Mouse (Mus musculus) embryonic facial prominence, embryonic 15.5 days (tissue): ENCODE data around the gene Pank3. TPM values are rescaled to one million over a fixed set of nuclear protein-coding genes. Genes with fewer than 3 reads are reported as not detected.
"Not testable (repeated sequence)": the region's sequence is repeated elsewhere in the genome, so short reads cannot be mapped to it uniquely, and the experiment has no call there.

Source experiments
- ATAC-seq: fragments of 200-750 bp; cut with Nextera tagmentation; 2 replicates; pipeline ENCODE4 v1.8.0; 2017; ENCODE audit warnings: low read depth, moderate TSS enrichment; ENCODE audit not compliant: insufficient number of reproducible peaks, low FRiP score, low TSS enrichment
- H3K27ac ChIP-seq: fragments of 300-500 bp; sonication (generic); replicated peaks from 2 replicates; pipeline ENCODE4 v1.5.1; 2015; ENCODE audit warnings: mild to moderate bottlenecking, inconsistent platforms
- H3K27me3 ChIP-seq: fragments of 300-500 bp; sonication (generic); 2 replicates; pipeline ENCODE4 v1.6.1; 2015; ENCODE audit warnings: inconsistent platforms
- H3K36me3 ChIP-seq: fragments of 300-500 bp; sonication (generic); 2 replicates; pipeline ENCODE4 v1.6.1; 2015; ENCODE audit warnings: mild to moderate bottlenecking, inconsistent platforms
- H3K4me1 ChIP-seq: fragments of 300-500 bp; sonication (generic); 2 replicates; pipeline ENCODE4 v1.6.1; 2015; ENCODE audit warnings: inconsistent platforms
- H3K4me2 ChIP-seq: fragments of 300-500 bp; sonication (generic); replicated peaks from 2 replicates; pipeline ENCODE4 v1.6.1; 2015; ENCODE audit warnings: mild to moderate bottlenecking, inconsistent platforms
- H3K4me3 ChIP-seq: fragments of 300-500 bp; sonication (generic); replicated peaks from 2 replicates; pipeline ENCODE4 v1.5.1; 2015; ENCODE audit warnings: mild to moderate bottlenecking, inconsistent platforms
- H3K9ac ChIP-seq: fragments of 300-500 bp; sonication (generic); 2 replicates; pipeline ENCODE4 v1.6.1; 2015; ENCODE audit warnings: inconsistent platforms
- H3K9me3 ChIP-seq: fragments of 300-500 bp; sonication (generic); replicated peaks from 2 replicates; pipeline ENCODE4 v1.6.1; 2016; ENCODE audit warnings: inconsistent platforms
- WGBS: fragments of 180-500 bp; shearing (Covaris S2); methylation state at CpG from one replicate; pipeline ENCODE4 v1.1.7; 2015; 5-methylcytosine and 5-hydroxymethylcytosine counted together
- polyA plus RNA-seq: library from polyadenylated mRNA; unstranded; fragments of >200 nt; fragmentation: Nextera tagmentation; extraction: Ambion mirVana; gene quantifications from 2 replicates; pipeline ENCODE4 v1.2.1, GENCODE M21; 2015

The Pank3 gene
- polyA plus RNA-seq, 1 experiment from 2014 or later: 13.1 TPM

GRCm38 (mm10) chr11:35780336-35780735, 11.1 kb downstream of the Pank3 start:
- H3K4me2 ChIP-seq: no peak overlapping the region
- no peak for ATAC-seq
- H3K9ac ChIP-seq: no peak overlapping the region
- WGBS: 75% methylated on average over 3 of the region's 3 CpGs
- H3K27me3 ChIP-seq: no peaks in the 10 kb centered on the region
- no peak overlapping the region for H3K27ac ChIP-seq
- H3K4me1 ChIP-seq: no peaks in the 10 kb centered on the region
- no peak overlapping the region for H3K4me3 ChIP-seq
- H3K9me3 ChIP-seq: no peaks in the 10 kb centered on the region
- H3K36me3 ChIP-seq: peaks cover 75% of the 10 kb centered on the region

- Histone ChIP-seq H3K27ac (no peak overlapping the region), H3K4me2 (no peak overlapping the region), H3K9me3 (no peaks in the 10 kb centered on the region), H3K36me3 (peaks cover 70% of the 10 kb centered on the region), H3K27me3 (no peaks in the 10 kb centered on the region), H3K4me1 (no peaks in the 10 kb centered on the region), H3K4me3 (no peak overlapping the region), H3K9ac (no peak overlapping the region)
- WGBS: 99% methylated on average over 3 of the region's 3 CpGs
- ATAC-seq: no peak
Observed at GRCm38 (mm10) chr11:35782444-35782843, 13.2 kb downstream of the Pank3 start.

DNA sequence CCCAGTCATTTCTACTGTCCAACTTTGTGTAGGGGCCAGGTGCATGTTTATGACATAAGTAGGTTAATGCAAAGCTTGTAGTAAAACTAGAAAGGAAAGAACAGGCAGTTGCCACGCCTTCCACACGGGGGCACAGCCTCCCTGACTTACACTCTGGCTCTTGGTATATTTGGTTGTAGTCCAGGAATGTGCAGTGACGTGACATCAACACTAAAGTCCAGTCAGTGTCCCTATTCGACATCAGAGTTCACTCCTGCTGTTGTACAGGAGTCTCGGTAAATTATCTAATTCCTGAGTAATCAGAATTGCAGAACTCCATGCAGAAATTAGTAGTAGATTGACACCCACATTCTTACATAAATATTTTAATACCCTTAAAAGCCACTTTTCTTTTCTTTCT, 13.8 kb downstream of the Pank3 start:
- ATAC-seq: no peak
- Histone ChIP-seq H3K4me1 (no peaks in the 10 kb centered on the region), H3K4me2 (no peak overlapping the region), H3K27ac (no peak overlapping the region), H3K9ac (no peak overlapping the region), H3K27me3 (no peaks in the 10 kb centered on the region), H3K9me3 (no peaks in the 10 kb centered on the region), H3K36me3 (peaks cover 64% of the 10 kb centered on the region), H3K4me3 (no peak overlapping the region)
- WGBS: 94% methylated on average over 5 of the region's 5 CpGs

DNA sequence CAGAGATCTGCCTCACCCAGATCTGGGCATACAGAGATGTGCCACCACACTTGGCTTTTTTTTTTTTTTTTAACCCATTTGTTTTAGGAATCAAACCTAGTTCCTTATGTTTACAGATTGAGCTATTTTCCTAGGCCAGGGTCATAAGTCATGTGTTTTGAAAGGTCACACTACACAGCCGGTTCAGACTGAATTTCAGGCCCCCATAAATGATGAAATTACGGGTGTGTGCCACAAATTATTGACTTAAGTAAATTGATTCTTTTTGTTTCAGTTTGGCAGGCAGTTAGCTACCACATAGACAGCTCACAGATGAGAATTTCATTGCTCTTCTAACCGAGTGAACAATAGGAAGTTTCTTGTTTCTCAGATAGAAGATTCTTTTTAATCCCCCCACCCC, 14.7 kb downstream of the Pank3 start:
- Histone ChIP-seq H3K4me3 (no peak overlapping the region), H3K27ac (no peak overlapping the region), H3K9me3 (no peaks in the 10 kb centered on the region), H3K36me3 (peaks cover 55% of the 10 kb centered on the region), H3K27me3 (no peaks in the 10 kb centered on the region), H3K4me1 (no peaks in the 10 kb centered on the region), H3K9ac (no peak overlapping the region), H3K4me2 (no peak overlapping the region)
- 88% methylated on average over 3 of the region's 3 CpGs for WGBS
- no peak for ATAC-seq

GRCm38 (mm10) chr11:35784537-35784936, 15.3 kb downstream of the Pank3 start:
- no peak overlapping the region for H3K27ac ChIP-seq
- no peak overlapping the region for H3K9ac ChIP-seq
- no peaks in the 10 kb centered on the region for H3K4me1 ChIP-seq
- ATAC-seq: no peak
- no peaks in the 10 kb centered on the region for H3K9me3 ChIP-seq
- WGBS: 100% methylated on average over 4 of the region's 4 CpGs
- H3K36me3 ChIP-seq: peaks cover 55% of the 10 kb centered on the region
- no peaks in the 10 kb centered on the region for H3K27me3 ChIP-seq
- H3K4me3 ChIP-seq: no peak overlapping the region
- H3K4me2 ChIP-seq: no peak overlapping the region

GRCm38 (mm10) chr11:35788443-35788842, 19.2 kb downstream of the Pank3 start:
- H3K4me3 ChIP-seq: no peak overlapping the region
- H3K36me3 ChIP-seq: peaks cover 47% of the 10 kb centered on the region
- no peaks in the 10 kb centered on the region for H3K27me3 ChIP-seq
- H3K9me3 ChIP-seq: no peaks in the 10 kb centered on the region
- H3K9ac ChIP-seq: no peak overlapping the region
- no peak overlapping the region for H3K27ac ChIP-seq
- WGBS: 66% methylated on average over 2 of the region's 2 CpGs
- no peaks in the 10 kb centered on the region for H3K4me1 ChIP-seq
- ATAC-seq: no peak
- H3K4me2 ChIP-seq: no peak overlapping the region

DNA sequence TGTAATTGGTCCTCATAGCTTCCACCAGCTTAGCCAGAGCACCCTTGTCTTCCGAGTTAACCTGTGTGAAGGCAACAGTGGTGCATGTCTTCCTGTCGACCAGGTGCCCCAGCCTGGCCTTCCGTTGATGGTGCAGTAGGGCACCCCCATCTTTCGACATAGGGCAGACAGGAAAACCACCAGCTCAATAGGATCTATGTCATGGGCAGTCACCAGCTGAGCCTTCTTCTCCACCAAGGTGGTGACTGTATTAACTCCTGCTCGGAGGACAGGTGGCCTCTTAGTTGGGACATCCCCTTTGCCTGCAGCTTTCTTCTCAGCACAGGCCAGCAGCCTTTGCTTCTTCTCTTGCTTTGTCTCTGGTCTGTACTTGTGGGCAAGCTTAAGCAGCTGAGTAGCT, 23.5 kb downstream of the Pank3 start:
- not testable (repeated sequence) for ATAC-seq, H3K4me2 ChIP-seq, H3K4me1 ChIP-seq, H3K9ac ChIP-seq, H3K27ac ChIP-seq, H3K4me3 ChIP-seq, H3K9me3 ChIP-seq
- H3K27me3 ChIP-seq: peaks cover 27% of the 10 kb centered on the region
- WGBS: 87% methylated on average over 5 of the region's 5 CpGs
- H3K36me3 ChIP-seq: peaks cover 19% of the 10 kb centered on the region

DNA sequence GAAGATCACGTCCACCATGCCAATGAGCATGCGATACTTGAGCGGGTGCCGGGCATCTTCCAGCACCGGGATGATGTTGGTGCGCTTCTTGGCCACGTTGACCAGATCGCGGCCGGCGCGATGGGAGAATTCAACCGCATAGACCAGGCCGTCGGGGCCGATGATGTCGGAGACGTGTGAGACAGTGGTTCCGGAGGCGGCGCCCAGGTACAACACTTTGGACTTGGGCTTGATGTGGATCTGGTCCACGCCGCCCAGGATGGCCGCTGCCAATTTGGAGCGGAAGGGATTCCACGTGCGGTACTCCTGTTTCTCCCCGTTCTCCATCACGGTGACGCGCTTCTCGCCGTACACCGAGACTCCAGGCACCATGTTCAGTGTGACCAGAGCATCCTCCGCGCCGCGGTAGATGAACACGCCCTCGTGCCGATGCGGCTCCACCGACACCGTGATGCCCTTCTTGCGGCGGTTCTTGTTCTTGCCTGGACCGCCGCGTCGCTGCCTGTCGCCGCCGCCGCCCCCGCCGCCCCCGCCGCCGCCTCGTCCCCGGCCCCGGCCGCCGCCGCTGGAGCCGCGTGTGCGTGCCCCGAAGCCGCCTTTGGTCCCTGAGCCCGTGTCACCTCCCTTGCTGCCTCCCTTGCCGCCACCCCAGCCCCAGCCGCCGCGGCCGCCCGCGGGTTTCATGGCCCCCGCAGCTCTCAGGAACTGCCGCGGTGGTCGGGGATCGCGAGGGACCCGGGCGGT, 28.6 kb downstream of the Pank3 start:
- H3K27ac ChIP-seq: no peak overlapping the region
- H3K27me3 ChIP-seq: peaks cover 47% of the 10 kb centered on the region
- 5% methylated on average over 80 of the region's 86 CpGs for WGBS
- peak overlapping the region; percentile 40 for H3K4me3 ChIP-seq
- no peaks in the 10 kb centered on the region for H3K9me3 ChIP-seq
- H3K4me1 ChIP-seq: peaks cover 12% of the 10 kb centered on the region
- ATAC-seq: no peak
- no peaks in the 10 kb centered on the region for H3K36me3 ChIP-seq
- no peak overlapping the region for H3K9ac ChIP-seq
- H3K4me2 ChIP-seq: peak overlapping the region; percentile 65

GRCm38 (mm10) chr11:35798495-35798820, 29.2 kb downstream of the Pank3 start:
- H3K9me3 ChIP-seq: no peaks in the 10 kb centered on the region
- WGBS: 2% methylated on average over 23 of the region's 23 CpGs
- peak overlapping the region; percentile 40 for H3K4me3 ChIP-seq
- H3K36me3 ChIP-seq: no peaks in the 10 kb centered on the region
- H3K27me3 ChIP-seq: peaks cover 47% of the 10 kb centered on the region
- H3K4me1 ChIP-seq: peaks cover 12% of the 10 kb centered on the region
- no peak overlapping the region for H3K9ac ChIP-seq
- no peak for ATAC-seq
- H3K27ac ChIP-seq: no peak overlapping the region
- peak overlapping the region; percentile 65 for H3K4me2 ChIP-seq

- no peak for ATAC-seq
- Histone ChIP-seq H3K36me3 (no peaks in the 10 kb centered on the region), H3K27me3 (peaks cover 47% of the 10 kb centered on the region), H3K4me3 (peak within 1 kb of the TSS; percentile 40), H3K4me1 (peaks cover 12% of the 10 kb centered on the region), H3K27ac (no peak within 1 kb of the TSS), H3K4me2 (peak within 1 kb of the TSS; percentile 65), H3K9ac (no peak within 1 kb of the TSS), H3K9me3 (no peaks in the 10 kb centered on the region)
- WGBS: 14% methylated on average over 11 of the region's 11 CpGs
Observed at GRCm38 (mm10) chr11:35798874-35799273, 29.6 kb downstream of the Pank3 start, which contains the start of gene Fbll1. TSS of gene Fbll1 (minus strand) at chr11:35798884.

DNA sequence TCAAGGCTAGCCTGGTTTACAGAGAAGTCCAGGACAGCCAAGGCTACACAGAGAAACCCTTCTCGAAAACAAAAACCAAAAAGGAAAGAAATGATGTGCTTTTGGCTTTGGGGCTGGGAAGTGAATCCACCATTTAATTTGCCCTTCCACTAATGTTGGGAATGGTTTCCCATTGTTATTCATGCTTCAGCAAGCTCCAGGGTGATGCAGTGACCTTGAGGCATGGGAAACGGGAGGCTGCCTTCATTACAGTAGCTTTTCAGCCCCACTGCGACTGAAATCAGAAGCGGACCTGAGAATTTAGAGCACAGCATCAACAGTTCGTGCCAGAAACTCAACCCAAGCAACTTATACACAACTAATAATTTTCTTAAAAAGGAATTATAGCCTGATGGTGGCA, 32.0 kb downstream of the Pank3 start:
- ATAC-seq: no peak
- H3K27ac ChIP-seq: no peak overlapping the region

DNA sequence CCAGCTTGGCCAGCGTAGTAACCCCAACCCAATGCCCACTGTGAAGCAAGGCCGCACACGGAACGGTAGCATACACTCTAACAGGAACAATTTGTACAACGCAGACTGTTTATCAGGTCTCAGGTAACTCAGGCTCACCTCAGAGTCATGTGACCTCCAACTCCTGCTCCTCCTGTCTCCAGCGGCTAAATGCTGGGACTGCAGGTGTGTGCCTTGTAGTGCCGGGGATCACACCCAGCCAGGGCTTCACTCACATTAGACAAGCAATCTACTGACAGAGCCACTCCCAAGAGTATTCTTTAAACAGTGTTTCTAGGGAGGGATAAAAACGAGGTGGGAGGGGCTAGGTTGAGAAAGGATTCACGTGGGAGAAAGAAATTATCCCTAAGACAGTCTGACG, 42.2 kb downstream of the Pank3 start:
- Histone ChIP-seq H3K27me3 (no peaks in the 10 kb centered on the region), H3K4me3 (no peak overlapping the region), H3K9me3 (no peaks in the 10 kb centered on the region), H3K27ac (no peak overlapping the region), H3K4me1 (no peaks in the 10 kb centered on the region), H3K9ac (no peak overlapping the region), H3K36me3 (peaks cover 92% of the 10 kb centered on the region), H3K4me2 (no peak overlapping the region)
- no peak for ATAC-seq
- WGBS: 78% methylated on average over 10 of the region's 10 CpGs

More for the DNA sequence above, 32.0 kb downstream of the Pank3 start:
- Histone ChIP-seq H3K4me3 (no peak overlapping the region), H3K36me3 (no peaks in the 10 kb centered on the region), H3K9me3 (no peaks in the 10 kb centered on the region), H3K27me3 (peaks cover 35% of the 10 kb centered on the region), H3K4me2 (no peak overlapping the region), H3K9ac (no peak overlapping the region), H3K4me1 (peaks cover 12% of the 10 kb centered on the region)
- 74% methylated on average over 5 of the region's 5 CpGs for WGBS
